Mouse (Mus musculus): ENCODE results near the gene Cbl. TPM values are rescaled to one million over a fixed set of nuclear protein-coding genes. Genes with fewer than 3 reads are reported as not detected.

Gene Cbl
- total RNA-seq (2017), result 27.7 and 32.7 TPM in 2 replicates

DNA sequence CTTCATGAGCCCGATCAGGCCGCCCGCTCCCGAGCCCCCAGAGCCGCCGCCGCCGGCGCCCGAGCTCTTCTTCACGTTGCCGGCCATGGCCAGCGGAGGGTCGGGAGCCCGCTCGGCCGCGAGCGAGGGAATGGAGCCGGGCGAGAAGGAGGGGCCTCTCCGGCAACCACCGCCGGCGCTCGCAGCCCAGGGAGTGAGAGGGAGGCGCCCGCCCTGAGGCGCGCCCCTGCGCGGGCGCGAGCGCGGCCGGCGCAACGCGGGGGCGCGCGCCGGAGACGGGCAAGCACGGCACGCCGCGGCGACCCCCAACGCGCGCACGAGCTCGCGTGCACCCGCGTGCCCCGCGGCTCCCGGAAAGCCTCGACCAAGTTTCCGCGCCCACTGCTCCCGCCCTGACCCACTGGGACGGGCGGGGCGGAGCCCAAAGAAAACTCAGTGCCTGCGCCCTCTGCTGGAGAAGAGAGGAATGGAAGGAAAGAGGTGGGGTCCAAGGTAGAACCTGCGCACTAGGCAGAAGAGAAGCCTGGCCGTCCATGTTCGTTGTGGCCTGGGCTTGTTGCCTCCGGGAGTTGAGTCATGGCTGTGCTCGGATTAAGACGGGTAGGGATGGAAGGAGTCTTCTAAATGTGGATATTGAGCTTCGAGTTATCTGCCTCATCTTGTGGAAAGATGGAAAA lies at the start of gene Cbl:
Gene Cbl (minus strand): TSS at position 248 of the 677 bp plus-strand sequence.
- ATAC-seq (replicated peaks; ENCODE audit: low read depth, poor library complexity, severe bottlenecking), result peak; percentile 83

GRCm38 (mm10) chr9:44283183-44283582 lies 49.3 kb upstream of the Cbl start:
- no peak for ATAC-seq (replicated peaks; ENCODE audit: low read depth, poor library complexity, severe bottlenecking)

DNA sequence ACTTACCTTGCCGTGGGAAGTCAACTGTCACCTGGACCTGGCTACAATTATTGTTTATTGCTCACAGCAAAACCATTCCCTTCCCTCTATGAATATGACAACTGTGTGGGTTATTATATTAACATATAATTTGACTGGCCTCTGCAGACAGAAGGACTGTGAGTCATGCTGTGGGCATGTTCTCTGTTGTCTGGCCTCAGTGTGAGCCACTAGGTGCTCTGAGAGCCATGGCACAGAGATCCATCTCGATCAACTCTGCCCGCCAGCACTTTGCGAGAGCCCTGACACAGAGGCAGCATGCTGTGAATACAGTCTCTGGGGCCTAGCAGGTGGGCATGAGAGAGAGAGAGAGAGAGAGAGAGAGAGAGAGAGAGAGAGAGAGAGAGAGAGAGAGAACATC lies 36.1 kb upstream of the Cbl start:
- ATAC-seq (replicated peaks; ENCODE audit: low read depth, poor library complexity, severe bottlenecking), result no peak

- no peak for ATAC-seq (replicated peaks; ENCODE audit: low read depth, poor library complexity, severe bottlenecking)
These were observed 35.2 kb upstream of the Cbl start for GRCm38 (mm10) chr9:44269077-44269476.

- ATAC-seq (replicated peaks; ENCODE audit: low read depth, poor library complexity, severe bottlenecking), result peak; percentile 80
These were observed 34.6 kb upstream of the Cbl start, which contains the start of gene Nlrx1 for GRCm38 (mm10) chr9:44268432-44268831. TSS of gene Nlrx1 (minus strand) at chr9:44268599.

GRCm38 (mm10) chr9:44268027-44268360 lies 34.1 kb upstream of the Cbl start:
- ATAC-seq (replicated peaks; ENCODE audit: low read depth, poor library complexity, severe bottlenecking), result peak; percentile 78

DNA sequence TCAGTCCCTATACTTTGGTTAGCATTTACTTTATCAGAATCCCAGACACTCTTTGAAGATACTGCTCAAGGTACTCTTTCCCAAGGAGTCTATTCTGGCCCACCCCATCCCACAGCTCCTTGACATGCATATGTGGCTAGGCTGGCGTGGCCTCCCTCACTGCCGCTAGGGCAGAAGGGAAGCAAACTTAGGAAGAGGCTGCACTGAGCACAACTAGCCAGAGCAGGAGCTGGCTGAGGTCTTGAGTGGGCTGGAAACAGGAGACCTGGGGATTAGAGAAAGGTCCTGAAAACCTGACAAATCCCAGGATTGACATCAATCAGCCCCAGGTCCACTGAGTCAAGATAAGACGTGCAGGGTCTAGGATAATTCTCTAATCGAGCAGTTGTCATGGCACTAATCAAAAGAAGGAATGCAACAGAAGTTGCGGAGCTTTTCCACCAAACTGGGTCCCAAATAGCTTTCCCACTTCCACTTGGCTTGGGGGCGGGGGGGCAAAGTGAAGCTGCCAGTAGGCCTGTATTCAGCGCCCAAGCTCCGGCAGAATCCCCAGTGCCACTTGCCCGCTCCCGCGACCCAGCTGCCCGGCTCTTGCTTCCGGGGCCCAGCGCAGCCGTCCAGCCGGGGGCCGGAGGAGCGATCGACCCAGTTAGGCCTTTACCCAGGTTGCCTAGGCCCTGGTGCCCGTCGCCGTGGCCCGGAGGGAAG lies 33.6 kb upstream of the Cbl start:
- no peak for ATAC-seq (replicated peaks; ENCODE audit: low read depth, poor library complexity, severe bottlenecking)

DNA sequence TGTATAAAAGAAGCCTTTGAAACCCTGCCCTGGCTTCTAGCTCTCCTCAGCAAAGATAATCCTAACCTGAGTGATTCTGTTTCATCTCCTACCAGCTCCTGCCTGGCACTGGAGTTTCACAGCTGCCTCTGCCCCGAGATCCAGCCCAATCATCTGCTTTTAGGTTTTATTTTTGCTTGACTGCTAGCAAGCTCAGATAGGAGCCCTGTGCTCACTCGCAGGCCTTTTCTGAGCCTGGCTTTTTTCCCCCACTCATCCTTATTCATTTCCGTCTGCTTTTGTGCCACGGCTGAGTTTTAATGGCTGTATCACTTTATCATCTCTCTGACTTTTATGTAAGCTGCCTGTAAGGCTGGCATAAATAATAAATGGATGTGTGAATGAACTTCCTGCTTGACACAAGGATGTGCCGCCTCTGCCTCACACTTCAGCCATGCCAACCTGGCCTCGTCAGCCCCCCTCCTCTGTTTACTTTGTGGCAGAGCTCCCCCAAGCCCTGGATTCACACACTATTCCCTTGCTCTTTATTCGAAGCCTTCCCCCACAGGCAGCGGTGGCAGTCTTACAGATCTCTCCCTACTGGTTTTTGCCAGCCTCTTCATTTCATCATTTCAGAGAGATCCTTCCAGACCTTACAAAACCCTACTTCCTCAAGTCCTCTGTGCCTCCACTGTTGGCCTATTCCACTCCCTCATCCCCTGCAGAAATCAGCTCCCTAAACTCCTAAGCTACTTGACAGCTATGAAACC lies 32.8 kb upstream of the Cbl start:
- ATAC-seq (replicated peaks; ENCODE audit: low read depth, poor library complexity, severe bottlenecking), result no peak

DNA sequence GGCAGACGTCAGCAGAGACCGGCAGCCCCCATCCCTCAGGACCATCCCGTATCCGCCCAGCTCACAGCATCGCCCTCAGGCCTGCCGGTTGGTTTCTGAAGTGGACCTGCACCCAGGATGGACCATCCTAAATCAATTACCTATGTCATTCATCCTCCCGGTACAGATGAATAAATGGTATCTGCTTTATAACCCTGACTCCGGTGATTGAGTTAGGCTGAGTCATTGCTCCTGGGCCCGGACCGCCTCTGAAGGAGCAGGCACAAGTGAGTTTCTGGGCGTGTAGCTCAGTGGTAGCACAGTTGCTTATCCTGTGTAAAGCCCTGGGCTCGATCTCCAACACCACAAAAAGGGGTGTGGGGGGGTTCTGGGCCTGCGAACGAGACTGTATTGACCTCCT lies 27.5 kb upstream of the Cbl start:
- no peak for ATAC-seq (replicated peaks; ENCODE audit: low read depth, poor library complexity, severe bottlenecking)

GRCm38 (mm10) chr9:44259014-44259413 lies 25.2 kb upstream of the Cbl start:
- 0 out of 2 replicates have a peak, but pooled peaks have one; percentile 22 for ATAC-seq (replicated peaks; ENCODE audit: low read depth, poor library complexity, severe bottlenecking)

- no peak for ATAC-seq (replicated peaks; ENCODE audit: low read depth, poor library complexity, severe bottlenecking)
These were observed 22.4 kb upstream of the Cbl start for GRCm38 (mm10) chr9:44256213-44256612.

- ATAC-seq (replicated peaks; ENCODE audit: low read depth, poor library complexity, severe bottlenecking), result no peak
These were observed 21.3 kb upstream of the Cbl start for GRCm38 (mm10) chr9:44255136-44255521.

GRCm38 (mm10) chr9:44254508-44255135 lies 20.8 kb upstream of the Cbl start:
- ATAC-seq (replicated peaks; ENCODE audit: low read depth, poor library complexity, severe bottlenecking), result no peak

DNA sequence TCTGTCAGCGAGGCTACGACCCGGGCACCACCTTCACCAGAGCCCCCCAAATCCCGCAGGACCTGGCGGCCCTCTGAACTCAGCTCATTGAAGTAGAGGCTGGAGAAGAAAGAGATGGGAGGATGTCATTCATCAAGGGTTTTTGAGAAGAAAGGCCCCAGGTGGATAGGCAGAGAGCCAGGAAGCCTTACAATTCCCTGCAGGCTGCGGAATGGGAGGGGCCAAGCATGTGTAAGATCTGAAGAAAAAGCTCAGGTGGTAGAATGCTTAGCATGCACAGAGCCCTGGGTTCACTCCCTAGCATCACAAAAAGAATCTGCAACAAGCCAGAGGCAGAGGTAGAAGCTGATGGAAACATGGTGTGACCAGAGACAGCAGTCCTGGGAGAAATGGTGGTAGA lies 19.6 kb upstream of the Cbl start:
- no peak for ATAC-seq (replicated peaks; ENCODE audit: low read depth, poor library complexity, severe bottlenecking)

DNA sequence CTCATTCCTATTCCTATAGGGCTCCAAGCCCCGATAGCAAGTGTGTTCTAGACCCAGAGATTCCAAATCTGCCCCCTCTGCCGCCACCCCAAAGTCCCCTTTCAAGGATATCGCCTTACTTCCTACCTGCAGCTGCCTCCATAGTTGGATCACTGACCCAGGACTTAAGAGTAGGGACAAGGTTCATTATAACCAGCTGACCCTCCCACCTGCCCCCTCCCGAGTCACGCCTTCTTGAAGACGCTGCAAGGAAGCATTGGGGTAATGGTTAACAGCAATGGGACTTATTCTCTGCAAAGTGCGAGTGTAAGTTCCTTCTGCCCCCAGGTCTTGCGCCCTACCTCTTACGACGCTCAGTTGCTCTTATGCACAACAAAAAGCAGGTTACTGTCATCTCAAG lies 17.5 kb upstream of the Cbl start, which contains the start of gene Pdzd3:
Gene Pdzd3 (minus strand): TSS at position 158 of the 400 bp plus-strand sequence.
- no peak for ATAC-seq (replicated peaks; ENCODE audit: low read depth, poor library complexity, severe bottlenecking)

DNA sequence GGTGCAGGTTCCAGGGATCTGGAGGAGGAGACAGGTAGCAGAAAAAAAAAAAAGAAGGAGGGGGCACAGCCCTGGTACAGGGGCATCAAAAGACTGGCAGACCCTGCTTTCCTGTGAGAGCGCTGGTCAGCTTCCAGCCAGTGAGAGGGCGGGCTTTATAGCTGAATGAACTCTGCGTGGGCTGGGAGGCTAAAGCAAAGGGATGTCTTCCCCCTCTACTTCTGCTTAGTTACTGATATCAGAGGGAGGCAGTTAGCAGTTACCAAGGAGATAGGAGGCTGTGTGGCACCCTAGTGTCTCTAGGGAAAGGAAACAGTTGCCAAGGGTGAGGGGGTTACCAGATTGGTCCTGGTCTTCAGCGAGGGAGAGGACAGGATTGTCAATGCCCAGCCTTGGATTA lies 16.6 kb upstream of the Cbl start:
- ATAC-seq (replicated peaks; ENCODE audit: low read depth, poor library complexity, severe bottlenecking), result no peak; the same call in 1 of the 2 replicates

DNA sequence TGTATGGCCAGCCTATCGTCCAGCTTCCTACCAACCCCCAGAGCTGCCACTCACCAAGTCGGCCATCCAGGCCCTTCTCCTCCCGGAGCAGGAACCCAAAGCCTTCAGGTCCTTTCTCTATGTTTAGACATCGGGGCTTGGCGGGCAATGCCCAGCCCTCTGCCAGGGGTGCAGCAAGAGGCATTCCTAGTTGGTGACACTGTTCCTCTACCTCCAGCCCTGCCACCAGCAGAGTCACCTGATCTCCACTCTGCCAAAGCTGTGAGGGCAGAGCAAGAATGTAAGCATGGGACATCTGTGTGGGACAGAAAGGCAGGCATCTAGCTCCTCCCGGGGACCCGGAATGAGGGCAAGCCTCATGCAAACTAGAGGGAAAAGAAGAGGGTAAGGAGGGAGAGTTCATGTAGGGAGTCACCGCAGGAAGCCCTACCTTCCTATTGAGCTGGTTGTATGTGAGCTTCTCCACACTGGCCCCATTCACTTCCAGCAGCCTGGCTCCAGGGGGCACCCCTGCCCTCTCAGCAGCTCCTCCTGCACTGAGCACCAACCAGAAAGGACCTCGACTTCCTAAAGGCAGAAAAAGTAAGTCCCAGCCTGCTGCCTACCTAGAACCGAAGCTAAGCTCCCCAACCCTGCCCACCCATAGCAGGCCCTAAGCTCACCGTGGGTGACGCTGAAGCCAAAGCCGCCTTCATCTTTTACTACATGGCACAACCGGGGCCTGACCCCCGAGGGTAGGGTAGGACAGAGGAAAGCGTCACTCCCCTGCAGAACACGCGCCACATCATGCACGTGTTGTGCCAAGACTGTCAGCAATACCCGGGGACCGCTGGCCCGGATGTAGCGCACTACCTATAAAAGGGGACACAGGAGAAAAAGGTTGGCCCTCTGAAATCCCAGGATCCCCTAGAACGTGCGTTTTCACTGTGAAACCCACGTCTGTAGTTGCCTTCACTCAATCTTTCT lies 15.6 kb upstream of the Cbl start:
- ATAC-seq (replicated peaks; ENCODE audit: low read depth, poor library complexity, severe bottlenecking), result peak; percentile 92

GRCm38 (mm10) chr9:44247907-44248306 lies 14.1 kb upstream of the Cbl start:
- no peak for ATAC-seq (replicated peaks; ENCODE audit: low read depth, poor library complexity, severe bottlenecking)

- ATAC-seq (replicated peaks; ENCODE audit: low read depth, poor library complexity, severe bottlenecking), result no peak
These were observed 9.8 kb upstream of the Cbl start for GRCm38 (mm10) chr9:44243621-44244020.

Measured in common myeloid progenitor, adult 5-6 weeks (primary cell).